ENCODE assay signal across 8 mouse cellular contexts in genomic region chr11:5259944-5260598, GRCm38 (mm10). TPM values are rescaled to one million over a fixed set of nuclear protein-coding genes. Genes with fewer than 3 reads are reported as not detected.
A peak's percentile ranks its signal among the peaks of the same experiment; 100 is the strongest.
DNase-seq lines count a peak whose midpoint lies in the region; ATAC-seq and TF ChIP-seq lines count a peak whose summit lies in the region.

No protein-coding gene starts in this region.

- no peak overlapping the region for H3K27ac ChIP-seq in lung, embryonic 16.5 days (ENCODE audit: low read length)
- H3K27ac ChIP-seq in forebrain, embryonic 15.5 days (replicated peaks), result no peak overlapping the region
- H3K27ac ChIP-seq in liver, embryonic 12.5 days, result no peak overlapping the region

- H3K9ac ChIP-seq in lung, embryonic 16.5 days (ENCODE audit: low read length), result peak overlapping the region; percentile 92
- no peak overlapping the region for H3K9ac ChIP-seq in forebrain, embryonic 15.5 days (replicated peaks)
- H3K9ac ChIP-seq in liver, embryonic 12.5 days, result no peak overlapping the region

- no peaks in the 10 kb centered on the region for H3K27me3 ChIP-seq in lung, embryonic 16.5 days (ENCODE audit: control insufficient read depth, insufficient read depth, low read depth, low read length)
- H3K27me3 ChIP-seq in forebrain, embryonic 15.5 days, result 0 out of 2 replicates have a peak, but pooled peaks cover 4% of the 10 kb centered on the region
- H3K27me3 ChIP-seq in liver, embryonic 12.5 days (replicated peaks), result peaks cover 28% of the 10 kb centered on the region

- no peaks in the 10 kb centered on the region for H3K36me3 ChIP-seq in lung, embryonic 16.5 days (ENCODE audit: control insufficient read depth, insufficient read depth, low read length)
- H3K36me3 ChIP-seq in forebrain, embryonic 15.5 days, result no peaks in the 10 kb centered on the region
- no peaks in the 10 kb centered on the region for H3K36me3 ChIP-seq in liver, embryonic 12.5 days

- 36% methylated on average over 10 of the region's 10 CpGs for WGBS in lung, embryonic 16.5 days
- WGBS in lung, adult 2 months, result 18% methylated on average over 10 of the region's 10 CpGs
- WGBS in forebrain, embryonic 15.5 days, result 57% methylated on average over 10 of the region's 10 CpGs
- 70% methylated on average over 10 of the region's 10 CpGs for WGBS in liver, embryonic 12.5 days (ENCODE audit: insufficient replicate concordance)

- TF ChIP-seq POLR2A in lung, adult 2 months (IDR thresholded peaks at IDR 0.05; ENCODE audit: borderline replicate concordance, extremely low read depth, low read depth, low read length), result no peak

- no peaks in the 10 kb centered on the region for H3K9me3 ChIP-seq in lung, embryonic 16.5 days (ENCODE audit: control insufficient read depth, low read length)
- no peaks in the 10 kb centered on the region for H3K9me3 ChIP-seq in forebrain, embryonic 15.5 days
- H3K9me3 ChIP-seq in liver, embryonic 12.5 days (replicated peaks), result no peaks in the 10 kb centered on the region

- H3K4me2 ChIP-seq in lung, embryonic 16.5 days (ENCODE audit: low read depth, low read length), result peak overlapping the region; percentile 75
- peak overlapping the region; percentile 87 for H3K4me2 ChIP-seq in forebrain, embryonic 15.5 days (replicated peaks)
- H3K4me2 ChIP-seq in liver, embryonic 12.5 days, result 0 out of 2 replicates have a peak overlapping the region, but pooled peaks have one; percentile 99

- ATAC-seq in lung, embryonic 16.5 days (ENCODE audit: low read depth), result no peak
- no peak for ATAC-seq in forebrain, embryonic 15.5 days (replicated peaks)
- no peak for ATAC-seq in liver, embryonic 12.5 days

- H3K4me3 ChIP-seq in lung, embryonic 16.5 days (ENCODE audit: low read length), result peak overlapping the region; percentile 86
- H3K4me3 ChIP-seq in lung, adult 2 months (replicated peaks; ENCODE audit: extremely low read depth, low read depth, low read length), result no peak overlapping the region
- H3K4me3 ChIP-seq in forebrain, embryonic 15.5 days, result peak overlapping the region; percentile 89; the same call in 1 of the 2 replicates
- peak overlapping the region; percentile 91; the same call in 1 of the 2 replicates for H3K4me3 ChIP-seq in liver, embryonic 12.5 days

- peaks cover 28% of the 10 kb centered on the region for H3K4me1 ChIP-seq in lung, embryonic 16.5 days (replicated peaks; ENCODE audit: control insufficient read depth, insufficient read depth, low read length)
- peaks cover 13% of the 10 kb centered on the region for H3K4me1 ChIP-seq in lung, adult 2 months (ENCODE audit: control insufficient read depth, insufficient read depth, low read length)
- peaks cover 31% of the 10 kb centered on the region for H3K4me1 ChIP-seq in forebrain, embryonic 15.5 days
- peaks cover 27% of the 10 kb centered on the region for H3K4me1 ChIP-seq in liver, embryonic 12.5 days

- no peak for DNase-seq in lung, adult 2 months
- peak; percentile 62 for DNase-seq in thymus, postnatal 14 days
- DNase-seq in layer of hippocampus, adult 11-12 months (ENCODE audit: low spot score), result no peak
- no peak for DNase-seq in cerebellum, adult 11 months
- no peak for DNase-seq in layer of hippocampus, adult 8-10 months (ENCODE audit: low spot score in 2 of 2)

- TF ChIP-seq CTCF in lung, adult 2 months (IDR thresholded peaks at IDR 0.05; ENCODE audit: insufficient read depth, low read length), result no peak

RNA-seq across cellular contexts. Expression of gene Kremen1, which starts 1.3 kb away (rescaled TPM):
- 18.6 and 20.5 TPM in 2 replicates for polyA plus RNA-seq in lung, embryonic 16.5 days (2015; fragmentation: Nextera tagmentation; extraction: Ambion mirVana)
- 28.6 and 33.2 TPM in 2 replicates for polyA plus RNA-seq in lung, adult 2 months (2012; rRNA removed)
- polyA plus RNA-seq in forebrain, embryonic 15.5 days (2015; fragmentation: Nextera tagmentation; extraction: Ambion mirVana), result 5.4 and 6.5 TPM in 2 replicates
- polyA plus RNA-seq in liver, embryonic 12.5 days (2016; fragmentation: Nextera tagmentation; extraction: Ambion mirVana), result 2.4 and 3.1 TPM in 2 replicates
- total RNA-seq in layer of hippocampus, adult 8-10 months (2022), result 10 to 100 TPM; 13.5 to 15.6 (median 14.9) TPM
